Mouse (Mus musculus) heart, postnatal 36 days (tissue): ENCODE measurements around the gene Adcy4. TPM values are rescaled to one million over a fixed set of nuclear protein-coding genes. Genes with fewer than 3 reads are reported as not detected.
A peak's percentile ranks its signal among the peaks of the same experiment; 100 is the strongest.

Source experiments
- DNase-seq, 2 experiments: peaks; one replicate each; pipeline ENCODE4 v3.0.0; 2021 to 2022
- intact Hi-C: fragments of 180-260 bp; cut with DNase I; formaldehyde crosslinking; loops from one replicate; pipeline ENCODE4 v1.15.1; 2025
- total RNA-seq, 2 experiments: library from RNA; stranded (reverse); gene quantifications; 2 replicates each; pipeline ENCODE4 v1.2.3; 2021

The Adcy4 gene
- total RNA-seq, 2 experiments from 2014 or later: 18.0 to 21.0 TPM

- intact Hi-C loops: loop anchor here (5.0 kb wide), 1 partner anchor 80 kb away; the partner anchor contains the start of gene Tinf2
- peak; percentile 57 to 65 for DNase-seq
These were observed 21.7 kb downstream of the Adcy4 start for GRCm38 (mm10) chr14:55762001-55762821.

GRCm38 (mm10) chr14:55761163-55761562 is 22.7 kb downstream of the Adcy4 start, which contains the start of gene Ltb4r2:
Ltb4r2 (plus strand) TSS chr14:55761428.
- DNase-seq: no peak
- intact Hi-C loops: loop anchor here (5.0 kb wide), 1 partner anchor 79 kb away; the partner anchor contains the start of gene Tinf2

- DNase-seq: peak; percentile 88 to 92
- intact Hi-C loops: loop anchor here (5.0 kb wide), 1 partner anchor 78 kb away; the partner anchor contains the start of gene Tinf2
These were observed 23.7 kb downstream of the Adcy4 start for GRCm38 (mm10) chr14:55760156-55760555.

GRCm38 (mm10) chr14:55758363-55758784 is 25.5 kb downstream of the Adcy4 start, which contains the start of gene Cideb:
Cideb (minus strand) TSS chr14:55758458.
- DNase-seq: peak; percentile 29 to 43
- intact Hi-C loops: no loop called here

- no peak for DNase-seq
- intact Hi-C loops: no loop called here
These were observed 26.3 kb downstream of the Adcy4 start for GRCm38 (mm10) chr14:55757566-55757965.

- intact Hi-C loops: loop anchor here (5.0 kb wide), 1 partner anchor 250 kb away; no protein-coding TSS in a partner anchor
- no peak for DNase-seq
These were observed 36.6 kb downstream of the Adcy4 start for GRCm38 (mm10) chr14:55747051-55747847.

GRCm38 (mm10) chr14:55745861-55746237 is 38.0 kb downstream of the Adcy4 start:
- DNase-seq: no peak
- intact Hi-C loops: loop anchor here (5.0 kb wide), 1 partner anchor 249 kb away; no protein-coding TSS in a partner anchor

- DNase-seq: peak; percentile 88 to 89
- intact Hi-C loops: loop anchor here (5.0 kb wide), 1 partner anchor 248 kb away; no protein-coding TSS in a partner anchor
These were observed 38.6 kb downstream of the Adcy4 start, which contains the start of the genes Dhrs1 and Nop9 for GRCm38 (mm10) chr14:55745180-55745860. Dhrs1 (minus strand) TSS chr14:55745690. Nop9 (plus strand) TSS chr14:55745693.

GRCm38 (mm10) chr14:55743711-55744110 is 40.2 kb downstream of the Adcy4 start:
- DNase-seq: peak; percentile 91 to 94
- intact Hi-C loops: loop anchor here (1.0 to 2.0 kb wide), 3 partner anchors 19 to 114 kb away; no protein-coding TSS in a partner anchor

- DNase-seq: no peak
- intact Hi-C loops: no loop called here
These were observed 46.7 kb downstream of the Adcy4 start for GRCm38 (mm10) chr14:55737086-55737687.

GRCm38 (mm10) chr14:55735758-55736157 is 48.1 kb downstream of the Adcy4 start:
- intact Hi-C loops: no loop called here
- DNase-seq: no peak

- no peak for DNase-seq
- intact Hi-C loops: no loop called here
These were observed 48.6 kb downstream of the Adcy4 start for GRCm38 (mm10) chr14:55735334-55735733.

GRCm38 (mm10) chr14:55734869-55735268 is 49.0 kb downstream of the Adcy4 start:
- DNase-seq: no peak
- intact Hi-C loops: no loop called here

GRCm38 (mm10) chr14:55733889-55734288 is 50.0 kb downstream of the Adcy4 start:
- no peak for DNase-seq
- intact Hi-C loops: no loop called here

- no peak for DNase-seq
- intact Hi-C loops: no loop called here
These were observed 53.3 kb downstream of the Adcy4 start for GRCm38 (mm10) chr14:55730531-55731032.

GRCm38 (mm10) chr14:55730116-55730515 is 53.8 kb downstream of the Adcy4 start:
- intact Hi-C loops: no loop called here
- no peak for DNase-seq

GRCm38 (mm10) chr14:55727889-55728685 is 55.8 kb downstream of the Adcy4 start:
- intact Hi-C loops: no loop called here
- DNase-seq: no peak

GRCm38 (mm10) chr14:55726261-55726660 is 57.6 kb downstream of the Adcy4 start:
- DNase-seq: no peak

More at GRCm38 (mm10) chr14:55726261-55726660, 57.6 kb downstream of the Adcy4 start:
- intact Hi-C loops: no loop called here
